27 mouse cellular contexts compared by ENCODE assay signal in the genomic region with DNA sequence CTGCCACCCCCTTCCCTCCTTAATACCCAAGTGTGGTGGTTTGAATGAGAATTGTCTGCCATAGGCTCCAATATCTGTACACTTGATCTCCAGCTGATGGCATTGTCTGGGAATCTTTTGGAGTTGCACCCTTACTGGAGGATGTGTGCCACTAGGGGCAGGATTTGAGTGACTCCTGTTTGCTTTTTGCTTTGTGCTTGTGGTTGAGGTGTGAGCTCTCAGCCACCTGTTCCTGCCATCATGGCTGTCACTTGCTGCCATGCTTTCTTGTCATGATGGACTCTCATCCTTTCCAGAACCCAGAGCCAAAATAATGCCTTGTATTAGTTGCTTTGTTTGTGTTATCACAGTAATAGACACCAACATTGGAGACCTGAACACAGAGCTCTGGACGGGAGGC. TPM values are rescaled to one million over a fixed set of nuclear protein-coding genes. Genes with fewer than 3 reads are reported as not detected.
DNase-seq lines count a peak whose midpoint lies in the region; ATAC-seq and TF ChIP-seq lines count a peak whose summit lies in the region.
"Had no signal": no experiment of that assay in that cellular context is flagged by ENCODE, and none has a peak within 500 bp of the region (broad histone marks: within the 10 kb centered on the region; RNA-seq: fewer than 3 reads in every experiment).

No protein-coding gene starts in this region.

- H3K4me3 ChIP-seq in heart, adult 2 months = no peak overlapping the region
- no peak overlapping the region for H3K4me3 ChIP-seq in heart, embryonic 11.5 days (ENCODE audit: low read depth, low read length)
- H3K4me3 ChIP-seq in left cerebral cortex, adult 2 months = no peak overlapping the region
- H3K4me3 ChIP-seq in stomach, postnatal 0 days (ENCODE audit: low read depth, low read length) = no peak overlapping the region
- H3K4me3 ChIP-seq: embryonic facial prominence, embryonic 13.5 days; erythroblast, embryonic 14.5 days; forebrain, embryonic 12.5 days; gastrocnemius, adult 2 months; heart, embryonic 12.5 days; hindbrain, embryonic 12.5 days; megakaryocyte, embryonic 14.5 days; neural tube, embryonic 15.5 days; stomach, embryonic 15.5 days had no signal

- no peaks in the 10 kb centered on the region for H3K79me2 ChIP-seq in heart, adult 2 months (replicated peaks; ENCODE audit: control insufficient read depth, insufficient read depth, low read length)

- 0 out of 2 replicates have a peak, but pooled peaks have one; percentile 6 for TF ChIP-seq CTCF in heart, adult 2 months (IDR thresholded peaks at IDR 0.05)
- peak; percentile 22 for TF ChIP-seq CTCF in left cerebral cortex, adult 2 months (IDR thresholded peaks at IDR 0.05)
- TF ChIP-seq CTCF in stomach, postnatal 0 days (IDR thresholded peaks at IDR 0.05; ENCODE audit: low read depth) = peak; percentile 45; the same call in 1 of the 2 replicates

- H3K27me3 ChIP-seq in heart, adult 2 months (ENCODE audit: control insufficient read depth, insufficient read depth, low read length) = no peaks in the 10 kb centered on the region
- no peaks in the 10 kb centered on the region for H3K27me3 ChIP-seq in heart, embryonic 11.5 days (ENCODE audit: control insufficient read depth, insufficient read depth, low read length)
- no peaks in the 10 kb centered on the region for H3K27me3 ChIP-seq in stomach, postnatal 0 days (ENCODE audit: control insufficient read depth, insufficient read depth, low read length)
- H3K27me3 ChIP-seq: embryonic facial prominence, embryonic 13.5 days; forebrain, embryonic 12.5 days; heart, embryonic 12.5 days; hindbrain, embryonic 12.5 days; neural tube, embryonic 15.5 days; stomach, embryonic 15.5 days had no signal

- no peak for TF ChIP-seq POLR2A in heart, adult 2 months (IDR thresholded peaks at IDR 0.05; ENCODE audit: insufficient read depth, low read depth, low read length)

- H3K27ac ChIP-seq in heart, adult 2 months = no peak overlapping the region
- no peak overlapping the region for H3K27ac ChIP-seq in heart, embryonic 11.5 days (ENCODE audit: low read depth, low read length)
- H3K27ac ChIP-seq in left cerebral cortex, adult 2 months = no peak overlapping the region
- no peak overlapping the region for H3K27ac ChIP-seq in stomach, postnatal 0 days (replicated peaks)
- H3K27ac ChIP-seq: embryonic facial prominence, embryonic 13.5 days; forebrain, embryonic 12.5 days; gastrocnemius, adult 2 months; hindbrain, embryonic 12.5 days; neural tube, embryonic 15.5 days; stomach, embryonic 15.5 days had no signal

- no peaks in the 10 kb centered on the region for H3K36me3 ChIP-seq in heart, adult 2 months (ENCODE audit: control insufficient read depth, insufficient read depth, low read length)
- no peaks in the 10 kb centered on the region for H3K36me3 ChIP-seq in heart, embryonic 11.5 days (ENCODE audit: control insufficient read depth, insufficient read depth, low read length)
- no peaks in the 10 kb centered on the region for H3K36me3 ChIP-seq in stomach, postnatal 0 days (ENCODE audit: control insufficient read depth, insufficient read depth, low read length)
- H3K36me3 ChIP-seq: embryonic facial prominence, embryonic 13.5 days; forebrain, embryonic 12.5 days; heart, embryonic 12.5 days; hindbrain, embryonic 12.5 days; neural tube, embryonic 15.5 days; stomach, embryonic 15.5 days had no signal

- 73% methylated on average over 1 of the region's 1 CpGs for WGBS in heart, adult 2 months
- WGBS in heart, embryonic 11.5 days (ENCODE audit: insufficient replicate concordance) = 79% methylated on average over 1 of the region's 1 CpGs
- 87% methylated on average over 1 of the region's 1 CpGs for WGBS in stomach, postnatal 0 days

- H3K9me3 ChIP-seq in heart, embryonic 11.5 days (replicated peaks; ENCODE audit: control insufficient read depth, low read length) = no peaks in the 10 kb centered on the region
- H3K9me3 ChIP-seq in stomach, postnatal 0 days (ENCODE audit: control insufficient read depth, low read length) = no peaks in the 10 kb centered on the region
- H3K9me3 ChIP-seq: embryonic facial prominence, embryonic 13.5 days; forebrain, embryonic 12.5 days; heart, embryonic 12.5 days; hindbrain, embryonic 12.5 days; megakaryocyte, embryonic 14.5 days; neural tube, embryonic 15.5 days; stomach, embryonic 15.5 days had no signal

- H3K9ac ChIP-seq in heart, adult 2 months (ENCODE audit: low read depth, low read length) = no peak overlapping the region
- H3K9ac ChIP-seq in heart, embryonic 11.5 days (ENCODE audit: low read depth, low read length) = no peak overlapping the region
- no peak overlapping the region for H3K9ac ChIP-seq in stomach, postnatal 0 days (ENCODE audit: low read length)
- H3K9ac ChIP-seq: embryonic facial prominence, embryonic 13.5 days; forebrain, embryonic 12.5 days; heart, embryonic 12.5 days; hindbrain, embryonic 12.5 days; neural tube, embryonic 15.5 days; stomach, embryonic 15.5 days had no signal

- intact Hi-C loops in heart, adult 2 months (cut with DNase I) = no loop called here
- intact Hi-C loops in left cerebral cortex, adult 2 months (cut with DNase I) = no loop called here
- intact Hi-C loops in left cerebral cortex, postnatal 25 days (cut with DNase I) = no loop called here

- no peaks in the 10 kb centered on the region for H3K4me1 ChIP-seq in heart, adult 2 months (ENCODE audit: control insufficient read depth, insufficient read depth, low read length)
- H3K4me1 ChIP-seq in heart, embryonic 11.5 days (ENCODE audit: control insufficient read depth, insufficient read depth, low read length) = no peaks in the 10 kb centered on the region
- no peaks in the 10 kb centered on the region for H3K4me1 ChIP-seq in stomach, postnatal 0 days (replicated peaks; ENCODE audit: control insufficient read depth, insufficient read depth)
- H3K4me1 ChIP-seq: embryonic facial prominence, embryonic 13.5 days; forebrain, embryonic 12.5 days; heart, embryonic 12.5 days; hindbrain, embryonic 12.5 days; megakaryocyte, embryonic 14.5 days; neural tube, embryonic 15.5 days; stomach, embryonic 15.5 days had no signal

- H3K4me2 ChIP-seq in heart, embryonic 11.5 days = no peak overlapping the region
- H3K4me2 ChIP-seq in stomach, postnatal 0 days (replicated peaks; ENCODE audit: low read depth) = no peak overlapping the region
- H3K4me2 ChIP-seq: embryonic facial prominence, embryonic 13.5 days; forebrain, embryonic 12.5 days; heart, embryonic 12.5 days; hindbrain, embryonic 12.5 days; neural tube, embryonic 15.5 days; stomach, embryonic 15.5 days had no signal

- no peak for TF ChIP-seq EP300 in heart, adult 2 months (IDR thresholded peaks at IDR 0.05; ENCODE audit: insufficient read depth, low read depth, low read length)
- TF ChIP-seq EP300 in stomach, postnatal 0 days (optimal IDR thresholded peaks at IDR 0.05) = no peak

- no peak for DNase-seq in heart, adult 2 months
- DNase-seq in left cerebral cortex, adult 2 months (ENCODE audit: extremely low spot score in 1 of 2, low spot score in 2 of 2) = no peak
- no peak for DNase-seq in left cerebral cortex, postnatal 25 days (ENCODE audit: low spot score in 2 of 2)
- peak; percentile 20 for DNase-seq in thymus, postnatal 0 days (ENCODE audit: low spot score)
- DNase-seq in thymus, postnatal 4 days = no peak
- no peak for DNase-seq in stomach, postnatal 0 days (ENCODE audit: low spot score)
- no peak for DNase-seq in frontal cortex, postnatal 14 days (ENCODE audit: low spot score in 2 of 2)
- DNase-seq: cerebellum, adult 18-20 months; cerebellum, postnatal 36 days; embryo, embryonic 11 days; gastrocnemius, adult 2 months; kidney, adult 8-10 months; kidney, postnatal 25 days; midbrain, embryonic 14.5 days; right cerebral cortex, adult 18-20 months; thymus, adult 18-20 months had no signal

- ATAC-seq in heart, embryonic 11.5 days (replicated peaks; ENCODE audit: insufficient number of reproducible peaks, low FRiP score, low TSS enrichment) = no peak
- no peak for ATAC-seq in stomach, postnatal 0 days (ENCODE audit: low FRiP score, low TSS enrichment)
- ATAC-seq: inflammation-experienced regulatory T-cells, adult 6 months had no signal

RNA-seq across cellular contexts. Expression of a gene that starts 14.2 kb away (rescaled TPM):
- total RNA-seq in heart, adult 2 months (2021) = 1 to 10 TPM; 3.3 to 3.9 TPM
- polyA plus RNA-seq in heart, adult 2 months (2012; rRNA removed) = 4.1 and 7.8 TPM in 2 replicates
- 8.9 and 10.2 TPM in 2 replicates for polyA plus RNA-seq in heart, embryonic 11.5 days (2014; fragmentation: Nextera tagmentation; extraction: Ambion mirVana)
- 10 to 100 TPM; 11.6 to 12.1 TPM for total RNA-seq in left cerebral cortex, adult 2 months (2021)
- 10 to 100 TPM; 14.4 to 17.9 TPM for total RNA-seq in left cerebral cortex, postnatal 25 days (2021)
- polyA plus RNA-seq in thymus, postnatal 0 days (2015; fragmentation: Nextera tagmentation; extraction: Ambion mirVana) = 2.6 and 3.2 TPM in 2 replicates
- 5.7 and 6.6 TPM in 2 replicates for polyA plus RNA-seq in stomach, postnatal 0 days (2015; fragmentation: Nextera tagmentation; extraction: Ambion mirVana)
- total RNA-seq: MEL had no signal
- polyA plus RNA-seq: inflammation-experienced regulatory T-cells, adult 6 months had no signal
